ENCODE assay signal across 23 mouse cellular contexts in genomic region chr9:67091598-67091997, GRCm38 (mm10). TPM values are rescaled to one million over a fixed set of nuclear protein-coding genes. Genes with fewer than 3 reads are reported as not detected.
DNase-seq lines count a peak whose midpoint lies in the region; ATAC-seq lines count a peak whose summit lies in the region.
"Had no signal": no experiment of that assay in that cellular context is flagged by ENCODE, and none has a peak within 500 bp of the region (broad histone marks: within the 10 kb centered on the region; RNA-seq: fewer than 3 reads in every experiment).

No protein-coding gene starts in this region.

- ATAC-seq in heart, embryonic 11.5 days (replicated peaks; ENCODE audit: insufficient number of reproducible peaks, low FRiP score, low TSS enrichment) = no peak
- no peak for ATAC-seq in neural tube, embryonic 13.5 days (ENCODE audit: low read depth)
- ATAC-seq in limb, embryonic 12.5 days (ENCODE audit: insufficient number of reproducible peaks, insufficient read depth, low FRiP score, low TSS enrichment, low read depth) = no peak
- ATAC-seq: forebrain, embryonic 16.5 days; hindbrain, postnatal 0 days; midbrain, embryonic 16.5 days had no signal

- peaks cover 9% of the 10 kb centered on the region for H3K4me1 ChIP-seq in heart, embryonic 11.5 days (ENCODE audit: control insufficient read depth, insufficient read depth, low read length)
- H3K4me1 ChIP-seq in neural tube, embryonic 13.5 days (replicated peaks) = peaks cover 11% of the 10 kb centered on the region
- H3K4me1 ChIP-seq in limb, embryonic 12.5 days (replicated peaks) = peaks cover 26% of the 10 kb centered on the region

- DNase-seq in heart, adult 11 months = peak; percentile 61
- DNase-seq in neural tube, embryonic 10.5 days (ENCODE audit: extremely low spot score, low spot score) = no peak
- DNase-seq in urinary bladder, postnatal 4 days (ENCODE audit: low spot score in 2 of 2) = no peak
- DNase-seq in layer of hippocampus, postnatal 25 days (ENCODE audit: extremely low spot score in 1 of 2, low spot score in 1 of 2) = no peak
- DNase-seq in cerebellum, postnatal 36 days = no peak
- DNase-seq: adrenal gland, postnatal 25 days; cerebellum, adult 11 months; cerebellum, postnatal 25 days; kidney, adult 9 months; layer of hippocampus, postnatal 36 days; lung, adult 18-20 months; lung, postnatal 14 days; retina, postnatal 1 day; thymus, postnatal 36 days had no signal

- no peaks in the 10 kb centered on the region for H3K36me3 ChIP-seq in heart, embryonic 11.5 days (ENCODE audit: control insufficient read depth, insufficient read depth, low read length)
- no peaks in the 10 kb centered on the region for H3K36me3 ChIP-seq in neural tube, embryonic 13.5 days
- H3K36me3 ChIP-seq in limb, embryonic 12.5 days = no peaks in the 10 kb centered on the region
- H3K36me3 ChIP-seq: G1E; hindbrain, embryonic 10.5 days had no signal

- no peak overlapping the region for H3K27ac ChIP-seq in heart, embryonic 11.5 days (ENCODE audit: low read depth, low read length)
- H3K27ac ChIP-seq in neural tube, embryonic 13.5 days (replicated peaks) = peak overlapping the region; percentile 29; the same call in 1 of the 2 replicates
- H3K27ac ChIP-seq in limb, embryonic 12.5 days = peak overlapping the region; percentile 18; the same call in 1 of the 2 replicates
- H3K27ac ChIP-seq: hindbrain, embryonic 10.5 days; hindbrain, postnatal 0 days had no signal

- no peak overlapping the region for H3K4me2 ChIP-seq in heart, embryonic 11.5 days
- no peak overlapping the region for H3K4me2 ChIP-seq in neural tube, embryonic 13.5 days
- no peak overlapping the region for H3K4me2 ChIP-seq in limb, embryonic 12.5 days
- H3K4me2 ChIP-seq: liver, embryonic 11.5 days had no signal

- 58% methylated on average over 7 of the region's 7 CpGs for WGBS in heart, embryonic 11.5 days (ENCODE audit: insufficient replicate concordance)
- WGBS in neural tube, embryonic 13.5 days = 57% methylated on average over 7 of the region's 7 CpGs
- WGBS in limb, embryonic 12.5 days = 43% methylated on average over 7 of the region's 7 CpGs

- H3K27me3 ChIP-seq in heart, embryonic 11.5 days (ENCODE audit: control insufficient read depth, insufficient read depth, low read length) = no peaks in the 10 kb centered on the region
- H3K27me3 ChIP-seq in neural tube, embryonic 13.5 days = no peaks in the 10 kb centered on the region
- no peaks in the 10 kb centered on the region for H3K27me3 ChIP-seq in limb, embryonic 12.5 days

- no peaks in the 10 kb centered on the region for H3K9me3 ChIP-seq in heart, embryonic 11.5 days (replicated peaks; ENCODE audit: control insufficient read depth, low read length)
- H3K9me3 ChIP-seq in neural tube, embryonic 13.5 days = no peaks in the 10 kb centered on the region
- no peaks in the 10 kb centered on the region for H3K9me3 ChIP-seq in limb, embryonic 12.5 days
- H3K9me3 ChIP-seq: G1E; hindbrain, embryonic 10.5 days had no signal

- H3K9ac ChIP-seq in heart, embryonic 11.5 days (ENCODE audit: low read depth, low read length) = no peak overlapping the region
- no peak overlapping the region for H3K9ac ChIP-seq in neural tube, embryonic 13.5 days
- H3K9ac ChIP-seq in limb, embryonic 12.5 days (replicated peaks) = no peak overlapping the region

- no peak overlapping the region for H3K4me3 ChIP-seq in heart, embryonic 11.5 days (ENCODE audit: low read depth, low read length)
- H3K4me3 ChIP-seq in neural tube, embryonic 13.5 days = no peak overlapping the region
- no peak overlapping the region for H3K4me3 ChIP-seq in limb, embryonic 12.5 days (replicated peaks)
- H3K4me3 ChIP-seq: hindbrain, embryonic 10.5 days had no signal

RNA-seq across cellular contexts. Expression of gene Tpm1, which starts 42.4 kb away (rescaled TPM):
- polyA plus RNA-seq in heart, embryonic 11.5 days (2014; fragmentation: Nextera tagmentation; extraction: Ambion mirVana) = 4,955 and 5,093 TPM in 2 replicates
- polyA plus RNA-seq in neural tube, embryonic 13.5 days (2015; fragmentation: Nextera tagmentation; extraction: Ambion mirVana) = 209 and 261 TPM in 2 replicates
- 555 and 579 TPM in 2 replicates for polyA plus RNA-seq in limb, embryonic 12.5 days (2016; fragmentation: Nextera tagmentation; extraction: Ambion mirVana)
- total RNA-seq in layer of hippocampus, postnatal 25 days (2021) = 100 to 1,000 TPM; 246 to 257 TPM
